Mouse (Mus musculus) adrenal gland, postnatal 36 days (tissue): ENCODE data around the gene Ccr1. TPM values are rescaled to one million over a fixed set of nuclear protein-coding genes. Genes with fewer than 3 reads are reported as not detected.
A peak's percentile ranks its signal among the peaks of the same experiment; 100 is the strongest.

ENCODE experiments used
- DNase-seq, 2 experiments: peaks; one replicate each; pipeline ENCODE4 v3.0.0; 2021; ENCODE audit warnings: mixed read lengths in 1 of 2
- total RNA-seq, 2 experiments: library from RNA; stranded (reverse); gene quantifications; 2 replicates each; pipeline ENCODE4 v1.2.3; 2021

Gene Ccr1
- total RNA-seq, 2 experiments from 2014 or later, result 1.3 to 1.5 TPM

DNA sequence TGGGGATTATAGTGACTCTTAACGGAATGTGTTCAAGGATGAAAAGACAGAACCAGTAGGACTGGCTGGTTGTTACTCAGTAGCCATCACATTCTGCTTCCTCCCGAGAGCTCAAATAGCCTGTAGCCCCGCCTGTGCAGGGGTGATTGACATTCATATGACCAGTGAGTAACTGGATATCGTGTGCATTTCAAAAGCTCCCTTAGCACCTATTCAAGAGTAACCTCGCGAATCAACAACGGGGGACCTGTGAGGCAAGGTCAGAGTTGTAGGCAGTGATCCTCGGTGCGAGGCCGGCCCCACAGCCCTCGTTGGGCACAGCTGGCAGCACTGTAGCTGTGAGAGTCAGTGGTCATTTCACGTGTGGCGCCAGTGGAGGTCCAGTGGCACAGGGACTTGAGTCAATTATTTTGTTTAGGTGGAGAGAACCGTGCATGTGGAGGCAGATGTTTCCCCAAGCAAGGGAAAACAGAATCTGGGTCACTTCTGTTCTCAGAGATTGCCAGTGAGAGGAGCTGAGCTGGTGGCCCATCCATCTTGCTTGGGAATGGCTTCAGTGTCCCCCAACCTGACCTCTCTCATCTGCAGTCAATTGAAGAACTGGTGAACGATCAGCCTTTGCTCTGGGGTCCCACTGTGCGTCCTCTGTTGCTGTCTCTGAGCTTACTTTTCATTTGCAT is 41.1 kb downstream of the Ccr1 start:
- DNase-seq, result no peak

DNA sequence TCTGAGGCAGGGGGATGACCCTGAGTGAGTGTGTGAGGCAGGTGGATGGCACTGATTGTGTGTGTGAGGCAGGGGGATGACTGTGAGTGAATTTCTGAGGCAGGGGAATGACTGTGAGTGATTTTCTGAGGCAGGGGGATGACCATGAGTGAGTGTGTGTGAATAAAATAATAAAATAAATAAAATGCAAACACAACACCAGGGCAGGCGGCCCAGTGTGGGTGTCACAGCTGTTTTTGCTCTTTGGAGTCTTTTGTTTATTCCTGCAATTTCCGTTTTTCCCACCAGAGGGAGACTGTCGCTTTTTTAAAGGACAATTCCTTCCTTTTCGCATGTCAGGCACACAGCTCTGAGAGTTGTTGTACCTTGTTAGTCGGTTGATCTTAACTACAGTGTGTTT is 42.5 kb downstream of the Ccr1 start:
- DNase-seq, result peak; percentile 29 to 64

DNA sequence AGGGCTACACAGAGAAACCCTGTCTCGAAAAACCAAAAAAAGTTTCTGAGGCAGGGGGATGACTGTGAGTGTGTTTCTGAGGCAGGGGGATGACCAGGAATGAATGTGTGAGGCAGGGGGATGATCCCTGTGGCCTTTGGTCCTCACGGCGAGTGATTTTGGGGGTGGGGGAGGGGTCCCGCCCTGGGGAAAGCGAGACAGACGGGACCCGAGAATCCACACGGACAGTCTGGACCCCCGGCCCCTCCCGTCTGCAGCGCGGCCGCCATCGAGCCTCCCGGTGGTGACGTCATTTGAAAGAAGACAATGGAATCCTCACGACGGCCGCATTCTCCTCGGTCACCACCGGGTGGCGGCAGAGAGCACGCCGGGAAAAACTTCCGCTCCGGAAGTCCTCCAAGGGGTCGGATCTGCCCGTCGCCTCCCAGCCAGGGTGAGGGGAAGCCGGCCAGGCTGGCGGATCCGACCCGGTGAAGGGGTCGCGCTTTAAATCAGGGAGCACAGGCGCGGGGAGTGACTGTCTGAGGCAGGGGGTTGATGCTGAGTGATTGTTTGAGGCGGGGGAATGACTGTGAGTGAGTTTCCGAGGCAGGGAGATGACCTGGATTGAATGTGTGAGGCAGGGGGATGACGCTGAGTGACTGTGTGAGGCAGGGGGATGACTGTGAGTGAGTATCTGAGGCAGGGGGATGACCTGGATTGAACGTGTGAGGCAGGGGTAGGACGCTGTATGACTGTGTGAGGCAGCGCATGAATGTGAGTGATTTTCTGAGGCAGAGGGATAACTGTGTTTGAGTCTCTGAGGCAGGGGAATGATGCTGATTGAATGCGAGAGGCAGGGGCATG is 43.2 kb downstream of the Ccr1 start:
- DNase-seq, result peak; percentile 80 to 84

DNA sequence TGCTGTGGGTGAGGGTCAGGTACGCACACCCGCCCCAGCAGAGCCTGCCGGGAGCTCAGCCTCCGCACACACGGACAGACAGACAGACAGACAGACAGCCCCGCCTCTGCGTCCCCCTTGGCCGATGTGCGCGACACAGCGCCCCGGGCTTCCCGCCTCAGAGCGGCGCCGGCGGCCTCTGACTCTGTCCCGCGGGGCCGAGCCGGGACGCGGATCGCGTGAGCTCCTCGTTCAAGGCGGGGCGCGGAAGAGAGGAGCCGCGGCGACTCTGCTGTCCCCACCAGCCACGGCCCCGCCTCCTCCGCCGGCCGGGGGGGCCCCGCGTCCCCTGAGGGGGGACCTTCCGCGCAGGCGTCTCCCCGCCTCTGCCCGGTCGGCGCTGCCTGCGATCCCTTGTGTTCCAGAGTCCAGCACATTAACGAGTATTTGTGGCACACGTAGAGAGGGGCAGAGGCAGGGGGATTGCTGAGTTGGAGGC is 43.9 kb downstream of the Ccr1 start:
- peak; percentile 96 to 98 for DNase-seq

DNA sequence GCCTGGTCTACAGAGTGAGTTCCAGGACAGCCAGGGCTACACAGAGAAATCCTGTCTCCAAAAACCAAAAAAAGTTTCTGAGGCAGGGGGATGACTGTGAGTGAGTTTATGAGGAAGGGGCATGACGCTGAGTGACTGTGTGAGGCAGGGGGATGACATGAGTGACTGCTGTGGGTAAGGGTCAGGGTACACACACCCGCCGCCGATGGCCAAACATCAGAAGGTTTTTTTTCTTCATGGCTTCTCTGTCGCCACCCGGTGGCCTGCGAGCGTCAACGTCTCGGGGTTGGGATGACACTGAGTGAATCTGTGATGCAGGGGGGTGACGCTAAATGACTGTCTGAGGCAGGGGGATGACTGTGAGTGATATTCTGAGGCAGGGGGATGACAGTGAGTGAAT is 44.5 kb downstream of the Ccr1 start:
- peak; percentile 77 to 86 for DNase-seq

DNA sequence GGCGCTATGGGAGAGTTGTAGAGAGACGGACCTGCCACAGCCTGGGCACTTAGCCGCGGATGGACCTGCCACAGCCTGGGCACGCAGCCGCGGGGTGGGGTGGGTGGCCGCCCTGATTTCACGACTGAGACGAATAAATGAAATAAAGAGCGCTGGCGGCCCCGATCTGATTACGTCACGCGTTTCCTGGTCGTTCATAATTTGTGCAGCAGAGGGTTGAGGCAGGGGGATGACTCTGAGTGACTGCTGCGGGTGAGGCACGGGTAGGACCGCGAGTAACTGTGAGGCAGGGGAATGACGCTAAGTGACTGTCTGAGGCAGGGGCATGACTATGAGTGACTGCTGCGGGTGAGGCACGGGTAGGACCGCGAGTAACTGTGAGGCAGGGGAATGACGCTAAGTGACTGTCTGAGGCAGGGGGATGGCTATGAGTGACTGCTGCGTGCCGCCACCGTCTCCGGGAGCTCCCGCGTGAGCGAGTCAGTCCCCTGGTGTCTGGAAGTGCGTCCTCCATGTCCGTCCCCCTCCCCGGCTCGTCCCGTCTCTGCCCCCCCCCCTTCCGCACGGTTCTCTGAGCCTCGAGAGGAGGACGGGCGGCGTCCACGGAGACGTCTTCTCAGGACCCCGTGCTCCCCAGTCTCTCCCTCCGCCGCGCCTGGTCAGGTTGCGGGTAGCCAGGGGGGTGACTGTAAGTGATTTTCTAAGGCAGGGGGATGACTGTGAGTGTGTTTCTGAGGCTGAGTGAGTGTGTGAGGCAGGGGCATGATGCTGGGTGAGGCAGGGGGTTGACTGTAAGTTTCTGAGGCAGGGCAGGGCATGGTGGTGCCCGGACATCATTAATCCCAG is 45.1 kb downstream of the Ccr1 start:
- peak; percentile 32 to 49 for DNase-seq

Other genes starting within 250 kb of the Ccr1 start
- gene Cxcr6, start 162.2 kb downstream of the Ccr1 start, total RNA-seq, result under 1 TPM in 1 of 2 experiments, not detected in 1; 0.17 TPM
- gene Fyco1, start 116.8 kb downstream of the Ccr1 start, total RNA-seq, result 10 to 100 TPM; 36.3 to 51.6 TPM
- under 1 TPM in 1 of 2 experiments, not detected in 1; 0.10 TPM for gene Xcr1, start 106.7 kb downstream of the Ccr1 start, total RNA-seq
- gene Ccr1l1, start 9.7 kb upstream of the Ccr1 start, total RNA-seq, result not detected
- under 1 TPM in 1 of 2 experiments, not detected in 1; 0.10 TPM for gene Ccr3, start 53.3 kb upstream of the Ccr1 start, total RNA-seq
- gene Ccr2, start 133.3 kb upstream of the Ccr1 start, total RNA-seq, result 1 to 10 TPM; 1.7 to 2.1 TPM
- gene Ccr5, start 152.9 kb upstream of the Ccr1 start, total RNA-seq, result 1 to 10 TPM; 3.3 to 3.5 TPM